Mouse (Mus musculus) adrenal gland, adult 18-20 months (tissue): ENCODE data around the gene Shisa9. TPM values are rescaled to one million over a fixed set of nuclear protein-coding genes. Genes with fewer than 3 reads are reported as not detected.
A peak's percentile ranks its signal among the peaks of the same experiment; 100 is the strongest.
"Not testable (repeated sequence)": the region's sequence is repeated elsewhere in the genome, so short reads cannot be mapped to it uniquely, and the experiment has no call there.

Source experiments
- DNase-seq, 2 experiments: peaks; one replicate each; pipeline ENCODE4 v3.0.0; 2021 to 2022; ENCODE audit warnings: low spot score in 2 of 2
- long read RNA-seq, 2 experiments: library from polyadenylated mRNA; stranded (forward); transcript quantifications; one replicate each; pipeline ENCODE4 v2.0.0; 2021
- total RNA-seq, 2 experiments: library from RNA; stranded (reverse); gene quantifications; 1 replicate in 1 of 2; 2 replicates in 1 of 2; pipeline ENCODE4 v1.2.3; 2021

The Shisa9 gene
- 1 to 10 TPM; 4.3 to 5.5 TPM for total RNA-seq
- long read RNA-seq, experiment 1, result 0 reads
- long read RNA-seq, experiment 2, partial matches to known transcripts, result 2 of 2 reads
- long read RNA-seq, experiment 2, other reads (novel, unspliced or antisense), result 0 of 2 reads

DNA sequence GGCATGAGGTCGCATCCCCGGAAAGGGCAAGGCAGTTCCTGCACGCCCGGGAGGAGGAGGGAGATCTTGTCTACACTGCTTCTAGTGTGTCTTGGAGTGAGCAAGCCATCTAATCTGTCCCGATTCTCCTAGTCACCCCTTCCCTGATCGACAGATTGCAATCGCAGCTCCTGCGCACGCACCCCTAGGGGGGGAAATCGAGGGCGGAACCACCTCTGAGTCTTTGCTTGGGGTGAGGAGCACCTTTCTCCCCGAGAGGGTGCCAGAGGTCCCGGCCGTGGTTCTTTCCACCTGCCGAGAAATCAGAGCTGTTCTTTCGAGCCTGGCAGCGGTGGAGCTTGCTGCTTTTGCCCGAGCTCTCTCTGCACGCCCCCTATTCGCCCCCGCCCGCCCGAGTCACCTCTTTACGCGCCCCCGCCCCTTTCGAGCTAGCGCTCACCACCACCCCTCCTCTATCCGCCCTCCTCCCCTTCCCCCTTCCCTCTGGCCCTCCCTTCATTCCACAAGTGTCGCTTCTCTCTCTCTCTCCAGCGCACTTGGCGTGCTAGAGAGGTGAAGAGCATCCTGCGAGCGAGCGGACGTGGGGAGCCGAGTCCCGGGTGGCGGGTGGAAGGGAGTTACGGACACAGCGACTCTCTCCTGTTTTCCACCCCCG lies at the start of gene Shisa9:
Shisa9 (plus strand) TSS at position 498 of the 655 bp plus-strand sequence.
- DNase-seq, result no peak

DNA sequence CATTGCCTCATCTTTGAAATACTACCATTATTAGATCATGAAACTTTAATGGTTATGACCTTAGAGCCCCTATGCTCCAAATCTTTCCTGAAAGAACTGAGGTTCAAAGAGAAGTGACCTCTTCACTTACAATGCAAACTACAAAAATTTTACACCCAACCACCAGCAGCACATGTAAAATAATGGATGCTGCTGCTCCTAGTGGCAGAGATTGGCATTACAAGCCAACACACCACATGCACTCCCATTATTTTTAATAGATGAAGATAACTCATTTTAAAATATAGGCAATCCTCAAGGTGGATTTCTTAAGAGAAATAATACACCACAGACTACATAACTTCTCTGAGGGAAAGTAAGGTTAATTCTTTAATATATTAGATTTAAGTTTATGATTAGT lies 43.4 kb upstream of the Shisa9 start:
- DNase-seq, result peak; percentile 52 to 53

- no peak for DNase-seq
These were observed 23.2 kb upstream of the Shisa9 start for GRCm38 (mm10) chr16:11960691-11961090.

DNA sequence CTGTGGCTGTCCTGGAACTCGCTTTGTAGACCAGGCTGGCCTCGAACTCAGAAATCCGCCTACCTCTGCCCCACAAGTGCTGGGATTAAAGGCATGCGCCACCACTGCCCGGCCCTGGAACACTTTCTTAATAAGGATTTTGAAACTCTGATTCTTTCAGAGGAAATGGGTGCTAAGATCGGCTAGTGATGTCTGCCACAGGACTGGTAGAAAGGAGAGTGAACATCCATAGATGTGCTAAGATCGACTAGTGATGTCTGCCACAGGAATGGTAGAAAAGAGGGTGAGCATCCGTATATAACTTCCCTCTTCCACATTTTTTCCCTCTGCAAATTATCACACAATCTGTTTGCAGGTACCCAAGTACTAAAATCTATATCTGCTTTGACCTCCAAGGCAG lies 17.9 kb upstream of the Shisa9 start:
- DNase-seq, result no peak

DNA sequence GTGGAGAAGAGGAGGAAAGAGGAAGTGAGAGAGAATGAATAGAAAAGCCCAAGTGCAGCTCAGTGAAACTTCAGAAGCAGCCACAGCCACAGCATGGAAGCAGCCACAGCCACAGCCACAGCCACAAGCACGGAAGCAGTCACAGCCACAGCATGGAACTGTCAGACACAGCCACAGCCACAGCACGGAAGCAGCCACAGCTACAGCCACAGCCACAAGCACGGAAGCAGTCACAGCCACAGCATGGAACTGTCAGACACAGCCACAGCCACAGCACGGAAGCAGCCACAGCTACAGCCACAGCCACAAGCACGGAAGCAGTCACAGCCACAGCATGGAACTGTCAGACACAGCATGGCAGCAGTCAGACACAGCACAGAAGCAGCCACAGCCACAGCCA lies 17.1 kb upstream of the Shisa9 start:
- not testable (repeated sequence) for DNase-seq

DNA sequence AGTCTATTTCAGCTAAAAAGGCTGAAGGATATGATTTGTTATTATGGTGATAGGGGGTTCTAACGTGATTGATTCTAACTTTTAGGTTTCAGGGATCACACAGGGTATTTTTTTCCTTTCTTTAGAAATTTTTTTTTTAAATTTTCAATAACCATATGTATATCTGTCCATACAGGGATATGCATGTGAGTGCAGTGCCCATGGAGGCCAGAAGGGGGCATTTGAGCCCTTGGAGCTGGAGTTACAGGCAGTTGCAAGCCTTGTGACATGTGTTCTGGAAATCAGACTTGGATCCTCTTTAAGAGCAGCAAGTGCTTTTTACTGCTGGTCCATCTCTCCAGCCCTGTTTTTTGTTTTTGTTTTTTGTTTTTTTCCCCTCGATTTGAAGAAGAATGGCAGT lies 16.3 kb upstream of the Shisa9 start:
- DNase-seq, result no peak

GRCm38 (mm10) chr16:11973707-11974106 lies 10.2 kb upstream of the Shisa9 start:
- no peak for DNase-seq

DNA sequence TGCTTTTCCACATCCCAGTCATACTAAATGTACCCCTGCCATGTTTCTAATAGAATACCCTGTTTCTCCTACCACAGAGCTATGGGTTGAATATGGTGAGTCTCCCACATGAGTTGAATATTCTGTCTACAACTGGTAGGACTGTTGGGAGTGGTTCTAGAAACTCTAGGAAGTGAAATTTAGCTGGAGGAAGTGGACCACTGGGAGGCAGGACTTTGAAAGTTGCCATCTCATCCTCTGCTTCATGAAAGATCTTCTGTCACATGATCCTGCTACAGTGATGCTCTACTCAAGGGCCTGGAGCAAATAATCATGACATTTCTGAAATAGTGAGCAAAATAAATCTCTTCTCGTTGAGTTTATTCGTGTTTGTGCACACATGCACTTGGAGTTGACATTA lies 7.2 kb upstream of the Shisa9 start:
- no peak for DNase-seq

DNA sequence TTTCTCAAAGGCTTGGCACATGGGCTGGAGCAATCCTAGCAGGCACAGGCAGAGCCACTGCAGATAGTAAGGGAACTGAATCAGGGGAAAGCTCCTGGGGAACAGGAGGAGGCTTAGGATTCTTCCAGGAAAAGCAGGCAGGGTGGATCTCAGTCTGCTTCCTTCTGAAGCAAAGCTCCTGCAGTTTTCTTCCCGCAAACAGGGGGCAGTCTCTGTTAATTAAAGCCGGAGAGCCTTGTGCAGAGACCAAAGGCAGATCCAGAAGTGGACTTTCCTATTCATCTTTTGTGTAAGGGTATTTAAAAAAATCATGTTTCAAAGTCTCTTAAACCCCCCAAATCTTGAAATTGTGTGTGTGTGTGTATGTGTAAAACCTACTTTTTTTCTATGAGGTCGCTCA lies 3.1 kb upstream of the Shisa9 start:
- peak; percentile 29 to 37 for DNase-seq

DNA sequence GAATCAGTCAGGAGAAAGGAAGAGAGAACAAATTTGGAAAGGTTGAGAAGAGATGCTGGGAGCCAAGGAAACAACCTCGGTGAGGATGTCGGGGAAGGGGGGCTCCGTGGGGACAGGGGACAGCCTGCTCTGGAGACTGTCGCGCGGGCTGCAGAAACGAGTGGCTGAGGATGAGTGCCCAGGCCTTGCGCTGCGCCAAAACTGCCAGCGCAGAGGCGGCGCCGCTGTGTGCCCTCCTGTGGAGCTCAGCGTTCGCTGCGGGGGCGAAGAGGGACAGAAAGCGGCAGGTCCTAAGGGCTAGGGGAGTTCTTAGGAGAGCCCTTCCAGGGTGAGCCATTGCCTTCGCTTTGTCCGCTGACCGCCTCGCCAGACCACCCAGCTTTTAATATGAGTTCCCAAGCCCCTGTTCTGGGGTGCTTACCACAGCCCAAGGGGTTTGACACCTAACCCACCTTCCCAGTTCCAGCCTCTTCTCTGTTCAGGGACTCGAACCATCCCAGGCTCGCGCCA lies 752 bp upstream of the Shisa9 start:
- peak; percentile 20 to 28 for DNase-seq

DNA sequence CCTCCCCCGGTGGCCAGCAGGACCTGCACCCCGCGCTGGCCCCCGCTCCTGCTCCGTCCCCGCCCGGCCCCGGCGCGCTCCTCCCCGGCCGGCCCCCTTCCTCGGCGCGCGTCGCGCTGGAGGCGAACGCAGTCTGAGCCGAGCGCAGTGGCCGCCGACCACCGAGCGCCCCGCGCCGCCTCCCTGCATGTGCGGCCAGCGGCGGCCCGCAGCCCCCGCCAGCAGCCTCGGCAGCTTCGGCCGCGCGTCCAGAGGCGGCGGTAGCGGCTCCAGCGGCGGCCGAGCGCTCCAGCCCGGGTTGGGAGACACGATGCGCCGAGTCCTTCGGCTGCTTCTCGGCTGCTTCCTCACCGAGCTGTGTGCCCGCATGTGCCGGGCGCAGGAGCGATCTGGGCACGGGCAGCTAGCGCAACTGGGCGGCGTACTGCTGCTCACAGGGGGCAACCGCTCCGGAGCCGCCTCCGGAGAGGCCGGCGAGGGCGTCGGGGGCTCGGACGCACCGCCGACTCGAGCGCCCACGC lies 418 bp downstream of the Shisa9 start:
- DNase-seq, result peak; percentile 47

DNA sequence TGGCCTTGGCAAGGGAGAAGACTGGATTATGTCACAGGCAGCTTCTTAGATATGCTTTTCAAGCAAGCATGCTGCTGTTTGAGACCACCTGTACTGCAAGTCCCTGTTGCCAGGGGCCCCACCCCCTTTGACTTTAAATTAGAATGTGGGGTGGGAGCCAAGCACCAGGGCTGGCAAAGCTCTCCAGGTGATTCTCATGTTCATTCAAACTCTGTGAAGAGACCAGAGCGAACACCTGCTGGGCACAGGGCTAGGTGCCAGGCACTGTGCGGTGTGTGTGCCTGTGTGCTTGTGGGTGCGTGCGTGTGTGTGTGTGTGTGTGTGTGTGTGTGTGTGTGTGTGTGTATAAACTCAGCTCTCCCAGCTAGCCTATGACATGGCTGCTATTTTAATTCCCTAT lies 3.1 kb downstream of the Shisa9 start:
- DNase-seq, result no peak

DNA sequence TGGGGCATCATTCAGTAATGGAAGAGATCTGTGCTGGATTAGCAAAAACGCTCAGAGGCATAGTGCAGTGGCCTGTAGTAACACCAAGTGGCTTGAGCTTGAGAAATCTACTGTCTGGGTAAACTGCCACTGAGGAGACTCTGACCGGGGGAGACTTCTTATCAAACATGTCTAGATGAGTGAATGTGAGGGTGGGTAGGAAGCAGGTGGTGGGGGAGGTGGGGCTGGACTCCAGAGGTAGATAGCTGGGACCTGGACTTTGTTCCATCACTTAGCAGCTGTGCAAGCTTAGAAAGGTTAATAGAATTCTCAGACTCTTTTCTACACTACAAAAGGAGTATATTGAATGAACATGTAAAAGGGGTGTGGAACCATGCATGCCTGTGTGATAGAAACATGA lies 21.3 kb downstream of the Shisa9 start:
- no peak for DNase-seq

GRCm38 (mm10) chr16:12010136-12010535 lies 26.2 kb downstream of the Shisa9 start:
- DNase-seq, result no peak

- no peak for DNase-seq
These were observed 28.8 kb downstream of the Shisa9 start for GRCm38 (mm10) chr16:12012747-12013146.

GRCm38 (mm10) chr16:12014523-12014922 lies 30.6 kb downstream of the Shisa9 start:
- no peak for DNase-seq

DNA sequence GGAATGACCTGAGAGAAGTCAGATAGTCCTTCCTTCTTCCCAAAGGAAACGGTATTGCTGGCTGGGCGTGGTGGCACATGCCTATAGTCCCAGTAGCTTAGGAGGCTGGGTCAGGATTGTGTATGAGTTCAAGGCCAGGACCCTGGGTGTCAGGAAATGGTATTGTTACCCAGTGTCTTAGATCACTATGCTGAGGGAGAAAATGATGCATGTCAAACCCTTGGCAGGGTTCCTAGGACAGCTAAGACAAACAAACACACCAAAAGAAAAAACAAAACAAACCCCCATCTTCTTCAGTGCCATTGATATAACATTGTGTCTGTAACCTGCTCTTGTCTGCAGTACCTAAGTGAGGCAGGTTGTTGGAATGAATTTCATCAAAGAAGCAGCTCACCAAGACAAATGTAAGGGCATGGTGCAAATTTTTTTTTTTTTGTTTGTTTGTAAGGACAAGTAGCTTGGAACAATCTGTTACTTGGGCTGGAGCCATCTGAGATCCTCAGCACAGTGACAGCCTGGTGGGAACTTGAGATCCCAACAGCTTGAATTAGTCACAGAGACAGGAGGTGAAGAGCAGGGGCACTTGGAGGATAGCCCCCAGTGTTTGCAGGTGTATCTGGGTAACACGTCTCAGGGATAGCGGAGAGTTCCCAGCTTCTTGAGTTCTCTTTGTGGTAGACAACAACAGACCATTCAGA lies 34.2 kb downstream of the Shisa9 start:
- no peak for DNase-seq

DNA sequence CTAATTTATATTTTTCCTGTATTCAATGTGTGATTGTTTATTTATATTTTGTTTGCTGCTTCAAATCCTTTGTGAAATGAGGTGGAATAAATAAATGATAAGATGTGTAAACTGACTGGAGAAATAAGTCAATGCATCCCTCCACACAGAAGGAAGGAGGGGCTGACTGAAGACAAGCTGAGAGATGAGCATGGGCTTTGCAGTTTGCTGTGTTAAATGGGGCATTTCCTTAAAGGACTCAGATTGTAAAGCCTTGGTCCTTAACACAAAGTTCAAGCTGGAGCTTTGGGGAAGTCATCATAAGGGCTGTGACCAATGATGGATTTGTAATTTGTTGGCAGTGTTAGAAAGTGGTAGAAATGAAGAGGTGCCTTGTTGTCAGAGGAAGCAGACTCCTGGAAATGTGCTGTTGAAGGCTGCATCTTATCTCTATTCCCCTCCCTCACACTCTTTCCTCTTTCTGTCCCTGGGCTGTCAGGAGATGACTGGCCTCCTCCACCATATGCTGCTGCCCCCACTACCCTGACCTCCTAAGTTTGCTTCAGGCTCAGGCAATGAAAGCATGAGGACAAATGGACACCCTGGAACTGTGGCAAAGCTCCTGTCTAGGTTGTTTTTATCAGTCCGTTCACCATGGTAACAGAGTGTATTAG lies 36.3 kb downstream of the Shisa9 start:
- no peak for DNase-seq

DNA sequence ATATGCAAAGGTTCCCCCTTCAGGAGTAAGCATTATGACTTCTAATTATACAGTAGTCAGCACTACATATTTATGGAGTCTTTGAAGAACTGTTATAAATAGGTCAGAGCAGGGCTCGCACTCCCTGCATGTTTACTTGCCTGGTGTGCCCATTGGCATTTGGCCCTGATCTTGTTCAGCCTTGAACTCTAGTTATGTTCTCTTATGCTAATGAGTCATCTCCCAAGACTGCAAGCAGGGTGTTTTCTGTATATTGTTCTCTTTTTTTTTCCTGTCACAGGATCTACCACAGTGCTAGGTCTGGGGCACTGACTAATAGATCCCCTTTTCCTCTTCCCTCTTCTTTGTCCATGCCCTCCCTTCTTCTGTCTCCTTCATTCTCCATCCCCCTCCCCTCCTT lies 48.5 kb downstream of the Shisa9 start:
- peak in 1 of 2 experiments; percentile 36 for DNase-seq

GRCm38 (mm10) chr16:12034868-12035267 lies 51.0 kb downstream of the Shisa9 start:
- DNase-seq, result no peak

DNA sequence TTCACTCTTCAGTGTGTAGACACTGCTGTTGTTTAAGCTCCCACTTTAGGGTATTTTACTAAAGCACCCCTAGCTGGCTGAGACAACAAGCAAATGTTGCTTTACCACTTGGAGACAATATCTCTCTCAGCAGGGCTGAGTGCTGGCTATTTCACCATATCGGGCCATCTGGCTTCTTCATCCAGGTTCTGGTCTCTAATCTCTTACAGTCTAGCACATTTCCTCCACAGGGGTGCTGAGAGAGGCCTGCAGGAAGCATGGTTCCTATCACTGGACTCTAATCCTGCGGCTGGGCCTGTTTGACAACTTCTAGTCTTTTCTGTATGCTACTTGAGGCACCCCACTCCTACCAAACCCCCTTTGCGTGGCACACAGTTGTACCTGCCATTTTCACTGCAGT lies 51.7 kb downstream of the Shisa9 start:
- no peak for DNase-seq

GRCm38 (mm10) chr16:12040935-12041334 lies 57.0 kb downstream of the Shisa9 start:
- peak; percentile 47 to 66 for DNase-seq
